Mouse (Mus musculus): Measurements from ENCODE around the gene Elof1.

DNA sequence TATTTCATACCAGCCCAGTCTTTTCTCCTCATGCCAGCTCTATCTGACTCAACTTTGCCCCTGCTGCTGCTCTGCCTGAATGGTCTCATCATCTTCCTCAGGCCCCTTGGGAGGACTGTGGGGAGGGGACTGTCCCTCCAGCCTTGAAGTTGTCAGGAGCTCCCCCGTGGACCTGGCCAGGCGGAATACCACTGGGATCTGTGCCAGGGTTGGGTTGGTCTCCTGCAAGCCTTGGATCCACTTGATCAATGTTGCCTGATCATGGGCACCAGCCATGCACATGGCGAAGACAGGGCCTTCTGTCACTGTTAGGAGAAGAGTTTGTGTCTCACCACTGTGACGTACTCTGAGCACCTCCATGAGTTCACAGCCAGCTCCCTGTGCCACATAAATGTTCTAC is 44.7 kb downstream of the Elof1 start:
- no peak for TF ChIP-seq CTCF (IDR thresholded peaks at IDR 0.05; ENCODE audit: borderline replicate concordance, extremely low read depth, insufficient read depth, insufficient read length)
- TF ChIP-seq POLR2A (IDR thresholded peaks at IDR 0.05; ENCODE audit: borderline replicate concordance, extremely low read depth, insufficient read depth, insufficient read length, poor library complexity, severe bottlenecking): no peak

Measured in brain, embryonic 14.5 days (tissue).